Mouse (Mus musculus) brain, embryonic 18.5 days (tissue): ENCODE measurements around the gene Adra2a.

Experiments
- DNase-seq: peaks from one replicate; pipeline ENCODE4 v3.0.0-alpha.2; 2012; ENCODE audit warnings: low read depth, low spot score

Gene Adra2a

DNA sequence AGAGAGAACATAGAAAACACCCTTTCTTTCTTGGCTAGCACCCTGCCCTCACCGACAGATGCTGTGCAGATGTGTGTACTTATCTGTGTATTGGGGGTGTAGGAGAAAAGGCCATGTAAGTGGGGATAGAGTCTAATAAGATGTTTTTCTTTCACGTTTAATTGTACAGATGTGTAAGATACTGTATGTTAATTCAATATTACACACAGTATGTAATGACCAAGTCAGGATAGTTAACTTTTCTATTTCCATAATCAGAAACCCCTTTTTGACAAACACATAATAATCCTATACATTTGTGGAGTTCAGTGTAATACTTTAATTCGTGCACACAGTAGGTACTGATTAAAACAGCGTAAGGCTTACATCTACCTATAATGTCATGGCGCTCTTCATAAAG is at the start of gene Adra2a:
Adra2a (plus strand) TSS at position 301 of the 400 bp plus-strand sequence.
- DNase-seq, result no peak

DNA sequence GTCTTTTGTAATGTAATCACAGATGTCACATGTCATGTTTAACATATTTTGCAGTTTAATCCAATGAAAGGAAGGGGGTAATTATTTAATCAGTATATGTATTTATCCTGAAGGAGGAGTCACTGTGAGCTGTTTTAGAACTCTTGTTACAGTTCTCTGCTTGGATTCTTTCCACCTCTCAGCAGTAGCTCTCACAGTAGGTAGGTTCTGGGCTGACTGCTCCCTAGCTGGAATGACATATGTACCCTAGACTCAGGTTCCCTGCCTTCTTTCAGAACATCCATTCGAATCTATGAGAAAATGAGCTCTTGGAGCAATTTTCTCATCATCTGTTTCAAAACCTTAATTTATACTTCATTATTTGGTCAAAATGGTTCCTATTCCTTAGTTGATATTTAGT is 49.7 kb upstream of the Adra2a start:
- no peak for DNase-seq

DNA sequence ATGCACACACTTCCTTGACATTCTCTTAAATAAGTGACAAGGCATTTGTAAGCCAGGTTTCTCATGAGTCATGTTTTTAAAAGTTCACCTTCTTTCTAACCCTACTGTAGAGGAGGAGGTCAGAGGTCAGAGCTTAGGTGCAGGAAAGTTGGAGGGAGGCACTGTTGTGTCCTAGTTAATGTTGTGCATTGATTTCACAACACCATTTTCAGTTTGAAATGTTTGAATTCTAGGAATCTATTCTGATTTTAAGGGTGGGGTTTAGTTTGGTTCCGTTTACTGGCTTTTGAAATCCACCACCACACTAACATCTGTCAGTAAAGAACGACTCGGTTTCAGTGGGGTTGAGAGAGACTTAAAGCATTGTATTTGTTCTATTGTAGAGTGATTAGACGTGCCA is 33.0 kb upstream of the Adra2a start:
- no peak for DNase-seq

- DNase-seq, result no peak
Observed at GRCm38 (mm10) chr19:54014999-54015398, 29.0 kb upstream of the Adra2a start.

- no peak for DNase-seq
Observed at GRCm38 (mm10) chr19:54015503-54015902, 28.4 kb upstream of the Adra2a start.

DNA sequence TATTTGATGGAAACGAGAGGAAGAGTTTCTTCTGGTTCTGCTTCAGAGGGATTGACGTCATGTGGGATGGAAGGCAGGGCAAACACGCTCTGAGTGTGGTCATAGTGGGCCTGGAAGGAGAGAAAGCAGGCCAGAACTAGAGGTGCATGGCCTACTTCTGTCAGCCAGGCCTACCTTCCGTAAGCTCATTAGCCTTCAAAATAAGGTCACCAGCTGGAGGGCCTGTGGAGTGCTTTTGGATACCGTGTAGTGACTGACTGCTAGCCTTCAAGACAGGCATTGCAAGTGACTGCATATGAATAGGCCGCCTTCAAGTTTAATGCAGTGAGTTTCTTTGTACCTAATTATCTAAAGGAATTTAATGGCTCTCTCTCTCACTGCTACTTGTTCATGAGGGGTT is 8.9 kb upstream of the Adra2a start:
- DNase-seq, result no peak

DNA sequence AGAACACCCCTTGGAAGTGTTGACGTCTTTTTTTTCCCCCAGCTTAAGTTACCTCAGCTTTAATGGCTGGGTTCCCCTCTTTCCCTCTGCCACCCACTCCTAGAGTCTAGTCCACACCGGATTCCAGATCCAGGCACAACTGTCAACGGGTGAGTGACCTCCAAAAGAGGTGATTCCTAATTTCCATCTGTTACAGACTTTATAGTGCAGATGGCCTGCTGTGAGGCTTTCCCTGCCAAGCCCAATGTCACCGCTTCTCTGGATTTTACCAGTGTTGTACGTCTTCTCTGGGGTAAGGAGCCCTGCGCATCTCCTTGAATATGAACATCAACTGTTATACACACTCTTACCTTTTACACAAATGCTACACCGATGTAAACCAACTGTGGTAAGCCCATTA is 4.5 kb upstream of the Adra2a start:
- no peak for DNase-seq

DNA sequence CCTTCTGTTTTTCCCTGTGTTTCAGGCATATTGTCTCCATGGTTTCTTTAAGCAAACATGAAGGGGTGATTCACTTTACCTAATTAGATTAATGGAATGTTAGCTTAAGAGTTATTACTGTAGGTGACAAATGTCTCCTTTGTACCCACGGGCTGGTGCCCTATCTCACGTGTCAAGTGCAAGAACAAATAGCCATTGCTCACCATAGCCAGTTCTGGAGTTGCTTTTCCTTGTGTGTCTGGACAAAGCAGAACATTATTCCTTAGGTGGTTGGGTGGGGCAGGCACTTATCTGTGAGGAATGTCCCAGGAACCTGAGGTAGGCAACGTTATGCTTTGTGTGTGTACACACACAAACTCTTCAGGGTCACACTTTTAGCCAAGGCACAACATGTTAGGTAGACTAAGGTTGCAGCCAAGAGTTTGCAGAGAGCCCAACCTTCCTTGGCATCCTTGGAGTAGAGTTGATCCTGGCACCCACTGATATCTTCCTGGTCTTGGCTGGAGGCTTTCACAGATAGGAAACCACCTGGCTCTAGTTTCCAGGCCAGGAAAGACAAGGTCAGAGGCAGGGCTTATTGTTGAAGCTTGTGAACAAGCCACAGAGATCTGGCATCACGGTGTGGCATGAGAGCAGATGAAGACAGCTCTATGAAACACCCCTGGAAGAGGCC is 3.5 kb upstream of the Adra2a start:
- DNase-seq, result no peak

GRCm38 (mm10) chr19:54041029-54041367 is 3.0 kb upstream of the Adra2a start:
- no peak for DNase-seq

- peak; percentile 70 for DNase-seq
Observed at GRCm38 (mm10) chr19:54044507-54045371, 788 bp downstream of the Adra2a start.

DNA sequence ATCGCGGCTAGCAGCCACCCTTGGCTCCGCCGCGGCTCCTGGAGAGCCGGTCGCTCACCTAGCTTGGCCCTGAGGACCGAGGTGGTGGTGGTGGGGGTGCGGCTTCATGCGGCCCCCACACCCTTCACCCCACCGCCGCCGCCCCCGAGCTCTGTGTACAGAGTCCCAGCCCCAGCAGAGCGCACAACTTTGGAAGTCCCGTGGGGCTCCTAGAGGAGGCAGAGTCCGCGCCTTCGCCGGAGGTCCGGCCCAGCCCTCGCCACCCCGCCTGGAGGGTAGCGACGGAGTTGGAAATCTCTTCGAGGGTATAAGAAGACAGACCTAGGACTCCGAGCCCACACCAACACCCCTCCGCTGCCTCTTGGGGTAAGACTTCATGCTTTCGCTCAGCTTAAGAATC is 1.5 kb downstream of the Adra2a start:
- no peak for DNase-seq

- no peak for DNase-seq
Observed at GRCm38 (mm10) chr19:54045931-54046683, 2.2 kb downstream of the Adra2a start.

- DNase-seq, result no peak
Observed at GRCm38 (mm10) chr19:54046684-54047070, 2.7 kb downstream of the Adra2a start.

- no peak for DNase-seq
Observed at GRCm38 (mm10) chr19:54047386-54048050, 3.6 kb downstream of the Adra2a start.

DNA sequence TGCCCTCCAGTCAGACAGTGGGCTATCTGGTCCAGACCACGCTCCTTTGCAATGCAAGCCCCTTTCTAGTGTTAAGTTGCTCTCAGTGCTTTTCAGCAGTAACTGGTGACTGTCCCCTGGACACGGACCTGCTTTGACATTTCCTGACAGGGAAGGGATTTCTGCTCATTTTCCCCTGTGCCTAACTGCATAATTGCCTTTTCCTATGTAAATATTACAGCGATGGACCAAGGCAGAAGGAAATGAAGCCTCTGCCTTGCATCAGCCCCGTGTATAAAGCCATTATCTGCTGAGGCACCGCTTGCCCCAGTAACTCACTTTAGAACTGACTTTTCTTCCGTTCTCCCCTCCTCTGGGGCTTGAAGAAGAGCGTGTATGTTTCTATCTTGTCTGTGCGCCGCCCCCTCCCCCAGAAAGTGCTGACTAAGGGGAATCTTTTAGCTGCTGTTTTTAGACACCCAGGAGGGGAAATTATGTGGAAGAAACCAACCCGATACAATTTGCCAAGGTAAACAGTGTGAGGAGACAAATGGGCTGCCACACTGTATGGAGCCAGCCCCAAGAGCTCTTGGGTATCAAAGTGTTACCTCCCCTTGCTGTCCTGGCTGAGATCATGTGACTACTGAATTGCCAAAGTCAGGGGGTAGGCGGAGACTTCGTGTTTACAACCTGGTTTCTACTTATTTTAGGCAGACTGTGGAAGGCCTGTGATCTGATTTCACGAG is 4.4 kb downstream of the Adra2a start:
- no peak for DNase-seq

DNA sequence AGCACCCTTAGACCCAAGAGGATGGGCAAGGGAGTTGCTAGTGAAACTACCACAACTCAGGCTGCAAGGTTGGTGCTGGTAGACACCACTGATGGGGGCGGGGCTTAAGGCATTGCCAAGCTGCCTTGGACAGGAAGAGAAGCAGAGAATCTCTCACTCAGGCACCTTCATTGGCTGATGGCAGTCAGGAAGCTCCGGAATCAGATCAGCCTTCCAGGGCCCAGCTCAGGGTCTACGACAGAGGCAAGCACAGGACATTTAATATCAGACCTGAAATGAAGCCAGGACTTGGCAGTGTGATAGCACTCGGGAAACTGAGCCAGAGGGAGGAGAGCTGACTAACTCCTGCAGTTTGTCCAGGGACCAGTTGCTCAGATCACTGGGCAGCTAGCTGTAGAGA is 7.7 kb downstream of the Adra2a start:
- no peak for DNase-seq

DNA sequence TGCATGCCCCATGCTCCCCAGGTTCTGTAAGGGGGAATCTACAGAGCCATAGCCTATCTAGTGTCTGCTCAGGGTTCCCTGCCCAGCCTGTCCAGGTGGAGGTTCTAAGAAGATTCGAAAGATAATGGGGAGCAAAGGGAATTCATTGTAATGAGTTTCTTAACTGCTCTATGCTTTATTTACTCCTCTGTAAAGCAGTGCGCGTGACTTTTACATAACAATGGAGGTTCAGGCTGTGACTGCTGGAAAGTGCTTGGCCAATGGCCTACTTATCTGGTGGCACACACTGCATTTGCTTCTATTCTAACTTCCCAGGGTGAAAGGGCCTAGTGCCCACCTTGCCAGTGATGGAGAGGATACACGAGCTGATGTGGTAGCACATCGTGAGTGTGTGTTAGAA is 11.9 kb downstream of the Adra2a start:
- DNase-seq, result no peak

DNA sequence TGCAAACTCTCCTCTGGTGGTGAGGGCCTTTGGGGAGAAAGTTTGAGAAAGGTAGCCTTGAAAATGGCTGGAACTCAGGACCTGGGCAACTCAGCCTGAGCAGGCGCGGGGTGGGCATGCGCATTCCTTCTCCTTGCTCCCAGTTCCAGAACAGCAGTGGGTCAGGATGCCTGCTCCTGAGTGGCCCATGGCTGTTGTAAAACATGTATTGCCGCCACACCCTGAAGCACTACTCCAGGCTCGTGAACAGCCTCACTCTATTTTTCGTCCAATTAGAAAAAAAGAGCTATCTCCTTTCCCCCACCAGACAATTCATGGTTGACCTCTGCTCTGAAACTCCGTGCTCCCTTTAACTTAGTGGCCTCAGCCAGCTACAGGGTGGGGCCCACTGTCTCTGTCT is 24.5 kb downstream of the Adra2a start:
- no peak for DNase-seq

DNA sequence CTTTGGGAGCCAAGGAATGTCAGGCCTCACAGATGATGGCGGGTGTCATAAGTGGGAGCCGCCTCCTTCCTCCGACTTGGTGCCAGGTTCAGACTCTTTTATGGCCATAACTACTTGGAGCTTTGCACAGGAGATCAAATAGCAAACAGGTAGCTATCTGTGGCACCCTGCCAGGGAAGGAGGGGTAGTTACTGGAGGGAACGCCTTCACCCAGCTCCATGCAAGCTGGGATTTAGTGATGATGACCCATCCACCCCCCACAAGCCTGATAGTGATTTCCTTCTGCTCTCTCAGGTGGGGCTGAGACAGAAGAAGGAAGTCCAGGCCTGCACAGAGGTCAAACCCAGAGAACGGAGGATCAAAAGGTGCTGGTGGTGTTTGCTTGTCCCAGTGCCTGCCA is 26.6 kb downstream of the Adra2a start:
- DNase-seq, result no peak

DNA sequence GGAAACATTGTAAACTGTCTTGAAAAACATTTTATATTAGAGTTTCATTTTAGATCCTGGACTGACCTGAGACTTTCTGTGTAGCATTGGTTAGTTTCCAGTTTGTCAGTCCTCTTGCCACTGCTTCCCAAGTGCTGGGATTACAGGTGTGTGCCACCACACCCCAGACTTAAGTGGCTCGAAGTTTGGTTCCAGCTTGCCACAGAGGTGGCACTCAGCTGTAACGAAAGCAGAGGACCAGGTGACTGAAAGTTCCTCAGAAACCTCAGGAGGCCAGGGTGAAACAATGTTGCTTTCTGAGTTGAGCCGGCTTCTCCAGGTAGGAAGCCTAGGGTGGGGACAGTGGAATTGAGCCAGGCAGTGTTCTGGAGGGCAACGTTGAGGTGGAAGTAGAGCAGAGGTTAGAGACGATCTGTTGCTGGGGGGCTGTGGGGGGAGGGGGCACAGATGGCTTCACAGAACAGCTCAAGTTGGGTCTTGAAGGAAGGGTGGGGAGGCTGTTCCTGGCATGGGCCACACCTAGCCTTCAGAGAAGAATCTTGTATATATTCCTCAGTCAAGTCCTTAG is 28.4 kb downstream of the Adra2a start:
- no peak for DNase-seq
